Mouse (Mus musculus) right cerebral cortex, postnatal 10 days (tissue): ENCODE data around the gene Ccdc92.

ENCODE experiments used
- DNase-seq, 2 experiments: peaks; one replicate each; pipeline ENCODE4 v3.0.0; 2021; ENCODE audit warnings: low spot score in 2 of 2

Gene Ccdc92

DNA sequence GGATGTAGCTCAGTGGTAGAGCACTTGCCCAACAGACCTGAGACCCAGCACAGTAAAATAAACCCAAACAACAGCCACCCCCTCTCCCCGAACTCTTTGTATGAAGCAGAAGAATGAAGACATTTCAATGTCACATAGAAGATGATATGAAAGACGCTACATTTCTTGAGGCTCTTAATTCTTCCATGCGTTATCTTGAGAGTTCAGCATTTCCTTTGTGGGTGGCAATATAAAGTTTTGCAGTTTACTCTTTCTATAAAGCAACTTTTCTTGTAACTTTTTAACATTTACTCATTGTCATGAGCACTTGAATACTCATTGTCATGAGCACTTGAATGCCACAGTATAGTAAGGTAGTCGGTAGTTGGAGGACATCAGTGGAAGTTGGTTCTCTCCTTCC, 8.0 kb downstream of the Ccdc92 start:
- no peak for DNase-seq

DNA sequence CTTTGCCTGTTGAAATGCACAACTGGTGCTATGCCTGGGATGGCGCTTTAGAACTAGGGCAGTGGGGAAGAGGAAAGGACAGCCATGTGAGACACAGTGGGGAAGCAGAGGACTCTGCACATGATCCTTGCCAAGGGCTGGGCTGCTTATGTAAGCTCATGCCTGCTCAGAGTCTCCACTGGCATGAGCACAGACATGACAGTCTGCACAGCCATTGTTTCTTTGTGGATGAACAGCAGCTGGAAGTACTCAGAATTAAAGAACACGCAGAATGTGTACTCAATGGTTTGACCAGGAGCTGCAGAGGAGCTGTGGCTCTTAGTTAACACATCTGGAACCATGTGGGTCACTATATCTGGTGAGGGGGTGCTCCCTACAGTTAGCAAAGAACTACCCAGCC, 9.1 kb downstream of the Ccdc92 start:
- no peak for DNase-seq

DNA sequence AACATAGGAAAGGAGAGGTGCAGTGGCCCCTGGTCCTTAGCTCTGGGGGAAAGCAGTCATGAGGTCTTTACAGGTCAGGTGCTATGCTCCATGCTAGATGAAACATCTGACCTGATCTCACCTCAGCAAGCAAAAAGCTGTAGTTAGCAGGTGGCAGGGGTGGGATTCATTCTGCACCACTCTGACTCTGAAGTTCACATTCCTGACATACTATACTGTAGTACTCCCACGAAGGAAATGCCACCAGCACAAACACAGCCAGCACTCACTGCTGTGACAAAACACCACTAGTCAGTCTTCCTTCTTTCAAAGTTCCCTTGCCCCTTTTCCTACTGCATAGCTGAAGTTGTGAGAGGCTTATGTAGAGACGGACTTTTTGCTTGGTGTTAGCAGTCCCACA, 9.9 kb downstream of the Ccdc92 start:
- no peak for DNase-seq

DNA sequence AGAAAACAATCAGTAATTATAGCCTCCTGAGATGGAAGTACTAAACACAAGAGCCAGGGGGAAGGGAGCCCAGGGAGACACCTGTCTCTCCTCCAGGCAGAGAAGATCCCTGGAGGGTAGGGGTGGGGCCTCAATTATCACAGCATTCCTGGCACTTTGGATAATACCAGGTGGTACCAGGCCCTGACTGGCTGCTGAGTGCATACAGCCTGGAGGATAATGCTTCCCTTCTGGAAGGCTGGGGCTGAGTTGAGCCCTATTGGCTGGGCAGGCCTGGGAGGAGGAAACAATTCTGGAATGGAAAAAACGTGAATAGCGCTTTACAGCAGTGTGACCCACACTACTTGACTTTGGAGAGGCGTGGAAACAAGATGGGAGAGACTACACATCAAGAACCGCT, 10.7 kb downstream of the Ccdc92 start:
- no peak for DNase-seq

- DNase-seq: no peak
These were observed 13.2 kb downstream of the Ccdc92 start for GRCm38 (mm10) chr5:124848994-124849393.

GRCm38 (mm10) chr5:124847014-124847413, 15.2 kb downstream of the Ccdc92 start:
- no peak for DNase-seq

DNA sequence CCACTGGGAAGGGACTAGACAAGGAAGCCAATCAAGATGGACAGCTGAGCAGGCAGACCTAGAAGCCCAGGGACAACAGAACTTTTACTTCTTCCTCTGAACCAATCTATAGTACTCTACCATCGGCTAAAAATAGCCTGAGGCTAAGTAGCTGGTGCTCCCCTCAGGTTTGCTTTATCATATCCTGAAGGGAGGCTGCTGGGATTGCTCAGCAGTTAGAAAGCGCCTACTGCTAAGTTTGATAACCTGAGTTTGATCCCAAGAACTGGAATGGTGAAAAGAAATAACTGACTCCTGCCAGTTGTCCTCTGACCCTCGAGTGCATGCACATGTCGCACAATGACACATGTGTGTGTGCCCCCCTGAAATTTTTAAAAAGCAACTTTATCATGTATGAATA, 17.3 kb downstream of the Ccdc92 start:
- no peak for DNase-seq

DNA sequence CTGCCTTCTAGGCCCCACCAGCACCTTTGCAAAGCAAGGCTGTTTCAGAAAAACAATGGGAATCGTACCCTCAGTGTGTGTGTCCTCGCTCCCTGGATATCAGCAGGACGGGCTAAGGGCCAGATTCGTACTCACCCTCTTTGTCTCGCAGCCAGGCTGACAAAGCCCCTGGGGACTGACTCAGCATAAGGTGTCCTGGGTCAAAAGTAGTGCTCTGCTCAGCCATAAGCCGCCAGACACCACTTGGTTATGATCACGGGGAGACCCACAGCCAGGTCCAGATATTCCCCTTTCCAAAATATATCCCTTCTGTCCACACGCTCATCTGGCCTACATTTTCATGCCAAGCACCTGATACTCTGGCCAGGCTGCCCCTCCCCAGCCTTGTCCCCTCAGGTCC, 18.8 kb downstream of the Ccdc92 start:
- DNase-seq: no peak

- DNase-seq: peak in 1 of 2 experiments; percentile 56
These were observed 21.6 kb downstream of the Ccdc92 start for GRCm38 (mm10) chr5:124840669-124841068.

DNA sequence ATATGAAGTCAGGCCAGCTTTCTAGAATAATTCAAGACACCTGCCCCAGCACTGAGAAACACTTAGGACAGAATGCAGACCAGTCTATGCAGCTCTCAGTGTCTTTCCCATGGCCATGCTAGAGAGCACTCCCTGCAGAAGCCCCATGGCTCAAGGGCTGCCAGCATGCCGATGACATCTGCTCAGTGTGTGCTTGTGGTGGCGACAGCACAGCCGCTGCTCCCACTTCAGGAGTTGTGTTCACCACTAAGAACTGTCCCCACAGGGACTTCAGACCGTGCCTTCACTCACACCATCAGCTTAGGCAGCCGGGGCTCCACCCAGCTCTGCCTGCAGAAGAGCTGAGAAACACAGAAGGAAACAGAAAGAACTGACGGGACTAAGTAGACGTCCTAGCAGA, 22.0 kb downstream of the Ccdc92 start:
- DNase-seq: no peak

DNA sequence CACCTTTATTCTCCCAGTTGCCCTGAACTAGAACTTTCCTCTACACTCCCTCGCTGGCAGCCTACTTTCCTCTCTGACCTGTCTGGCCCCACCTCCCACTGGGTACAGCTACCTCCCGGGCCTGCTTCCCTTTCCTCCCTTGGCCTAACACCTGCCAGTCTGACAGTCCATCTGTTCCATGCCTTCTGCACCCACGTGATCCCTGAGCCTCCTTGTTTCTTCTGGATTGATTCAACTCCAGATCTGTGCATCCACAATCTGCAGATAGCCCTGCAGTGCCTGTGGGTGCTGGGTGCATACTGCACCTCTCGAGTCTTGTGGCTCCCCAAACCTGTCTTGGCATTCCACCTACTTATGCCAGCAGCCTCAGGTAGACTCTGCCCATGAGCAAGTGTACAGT, 25.6 kb downstream of the Ccdc92 start:
- no peak for DNase-seq

DNA sequence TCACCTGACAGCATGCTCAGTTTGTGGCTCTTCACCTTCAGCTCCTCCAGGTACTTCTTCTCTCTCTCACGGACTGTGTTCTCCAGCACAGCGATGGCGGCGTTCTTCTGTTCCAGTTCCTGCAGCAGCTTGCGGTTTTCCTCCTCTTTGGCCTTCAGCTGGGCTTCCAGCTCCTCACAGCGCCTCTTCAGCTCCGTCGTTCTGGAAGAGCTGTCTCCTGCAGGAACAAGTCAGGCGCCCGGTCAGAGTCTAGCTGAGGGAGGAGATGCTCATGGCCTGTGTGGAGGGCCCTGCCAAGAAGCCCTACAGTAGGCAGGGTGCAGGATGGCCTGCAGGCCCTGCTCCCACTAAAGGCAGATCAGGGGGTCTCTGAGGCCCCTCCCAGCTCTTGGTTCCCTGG, 26.1 kb downstream of the Ccdc92 start:
- DNase-seq: no peak

- DNase-seq: no peak
These were observed 27.0 kb downstream of the Ccdc92 start for GRCm38 (mm10) chr5:124835218-124835617.

DNA sequence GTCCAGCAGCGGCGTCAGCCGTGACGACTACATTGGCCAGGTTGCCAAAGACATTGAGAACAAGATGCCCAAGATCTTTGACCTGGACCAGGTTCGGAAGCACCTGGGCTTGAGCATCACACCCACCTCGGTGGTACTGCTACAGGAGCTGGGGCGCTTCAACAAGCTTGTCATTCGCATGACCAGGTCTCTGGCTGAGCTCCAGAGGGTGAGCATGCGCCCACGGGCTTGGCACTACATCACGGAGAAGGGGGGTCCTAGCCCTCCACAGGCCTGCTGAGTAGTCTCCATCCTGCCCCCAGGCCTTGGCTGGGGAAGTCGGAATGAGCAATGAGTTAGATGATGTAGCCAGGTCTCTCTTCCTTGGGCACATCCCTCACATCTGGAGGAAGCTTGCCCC, 31.9 kb downstream of the Ccdc92 start:
- no peak for DNase-seq

GRCm38 (mm10) chr5:124822128-124822894, 39.9 kb downstream of the Ccdc92 start:
- peak in 1 of 2 experiments; percentile 65 for DNase-seq

GRCm38 (mm10) chr5:124817050-124817449, 45.2 kb downstream of the Ccdc92 start:
- DNase-seq: no peak

DNA sequence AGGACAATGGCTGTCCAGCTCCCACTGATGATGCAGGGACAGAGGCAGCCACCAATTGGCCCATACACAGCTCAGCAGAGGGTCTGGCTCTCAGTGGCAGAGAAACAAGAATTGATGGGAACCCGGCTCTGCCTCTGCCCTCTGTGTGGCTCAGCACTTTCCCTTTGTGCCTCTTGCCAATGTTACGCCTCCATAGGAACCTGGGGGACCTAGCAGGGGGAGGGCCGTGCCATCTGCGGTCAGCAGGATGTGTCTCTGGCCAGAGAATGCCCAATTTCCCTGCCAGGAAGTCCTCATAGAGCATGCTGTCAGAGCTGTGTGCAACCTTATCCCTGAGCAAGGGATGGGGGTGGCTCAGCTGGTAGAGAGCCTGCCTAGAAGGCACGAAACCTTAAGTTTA, 47.4 kb downstream of the Ccdc92 start:
- DNase-seq: no peak

DNA sequence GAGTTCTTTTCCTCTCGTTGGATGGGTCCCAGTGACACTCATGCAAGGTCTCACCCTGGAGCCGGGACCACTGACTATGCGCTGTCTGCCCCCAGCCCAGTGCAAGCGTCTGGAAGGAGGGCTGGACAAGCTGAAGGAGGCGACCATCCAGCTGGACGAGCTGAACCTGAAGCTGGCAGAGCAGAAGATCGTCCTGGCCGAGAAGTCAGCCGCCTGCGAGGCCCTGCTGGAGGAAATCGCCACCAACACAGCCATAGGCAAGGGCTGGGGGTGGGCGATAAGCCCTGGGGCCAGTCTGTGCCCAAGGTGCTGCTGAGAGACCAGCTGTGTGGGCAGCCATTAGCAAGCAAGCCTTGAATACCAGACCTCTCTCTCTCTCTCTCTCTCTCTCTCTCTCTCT, 49.8 kb downstream of the Ccdc92 start:
- DNase-seq: no peak

- DNase-seq: peak; percentile 49 to 50
These were observed 52.4 kb downstream of the Ccdc92 start for GRCm38 (mm10) chr5:124809708-124810366.

GRCm38 (mm10) chr5:124792112-124792511, 70.1 kb downstream of the Ccdc92 start:
- no peak for DNase-seq

DNA sequence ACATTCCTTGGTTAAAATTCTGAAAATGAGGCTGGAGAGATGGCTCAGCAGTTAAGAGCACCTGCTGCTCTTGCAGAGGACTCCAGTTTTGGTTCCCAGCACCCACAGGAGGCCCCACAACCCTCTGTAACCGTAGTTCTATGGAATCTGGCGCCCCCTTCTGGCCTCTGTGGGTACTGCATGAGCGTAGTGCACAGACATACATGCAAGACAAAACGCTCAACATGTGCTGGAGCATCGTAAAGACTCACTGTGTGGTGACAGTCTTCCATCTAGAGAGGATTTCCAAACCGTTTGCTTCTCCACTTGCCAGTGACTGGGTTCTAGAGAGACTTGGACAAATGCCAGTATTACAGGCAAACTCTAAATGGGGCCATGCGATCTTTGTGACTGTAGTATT, 76.6 kb downstream of the Ccdc92 start:
- DNase-seq: no peak
